Mouse (Mus musculus) spleen, adult 12 weeks (tissue): ENCODE results near the gene Ints1.
A peak's percentile ranks its signal among the peaks of the same experiment; 100 is the strongest.

Experiments used
- DNase-seq: peaks from one replicate; pipeline ENCODE4 v3.0.0; 2022; ENCODE audit warnings: low spot score

Ints1 gene

DNA sequence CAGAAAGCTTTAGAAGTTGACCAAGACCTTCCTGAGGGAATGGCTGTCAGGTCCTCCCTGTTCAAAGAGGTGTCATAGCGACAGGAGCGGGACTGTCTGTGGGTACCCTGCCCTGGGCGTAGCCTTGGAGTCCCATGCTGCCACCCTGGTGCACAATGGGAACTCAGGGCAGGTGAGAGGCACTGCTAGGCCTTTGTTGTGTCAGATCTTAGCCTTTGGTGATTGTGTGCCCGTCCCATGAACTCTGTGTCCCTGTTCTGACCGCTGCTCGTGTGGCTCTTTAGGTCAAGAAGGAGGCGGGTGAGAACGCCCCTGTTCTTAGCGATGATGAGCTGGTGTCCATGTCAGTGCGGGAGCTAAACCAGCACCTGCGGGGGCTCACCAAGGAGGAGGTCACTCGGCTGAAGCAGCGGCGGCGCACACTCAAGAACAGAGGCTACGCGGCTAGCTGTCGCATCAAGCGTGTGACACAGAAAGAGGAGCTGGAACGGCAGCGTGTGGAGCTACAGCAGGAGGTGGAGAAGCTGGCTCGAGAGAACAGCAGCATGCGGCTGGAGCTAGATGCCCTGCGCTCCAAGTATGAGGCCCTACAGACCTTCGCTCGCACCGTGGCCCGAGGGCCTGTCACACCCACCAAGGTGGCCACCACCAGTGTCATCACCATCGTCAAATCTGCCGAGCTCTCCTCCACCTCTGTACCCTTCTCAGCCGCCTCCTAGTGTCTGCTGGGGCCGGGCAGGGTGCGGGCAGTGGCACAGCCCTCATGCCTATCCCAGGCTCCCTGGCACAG, 24.5 kb upstream of the Ints1 start:
- no peak for DNase-seq

DNA sequence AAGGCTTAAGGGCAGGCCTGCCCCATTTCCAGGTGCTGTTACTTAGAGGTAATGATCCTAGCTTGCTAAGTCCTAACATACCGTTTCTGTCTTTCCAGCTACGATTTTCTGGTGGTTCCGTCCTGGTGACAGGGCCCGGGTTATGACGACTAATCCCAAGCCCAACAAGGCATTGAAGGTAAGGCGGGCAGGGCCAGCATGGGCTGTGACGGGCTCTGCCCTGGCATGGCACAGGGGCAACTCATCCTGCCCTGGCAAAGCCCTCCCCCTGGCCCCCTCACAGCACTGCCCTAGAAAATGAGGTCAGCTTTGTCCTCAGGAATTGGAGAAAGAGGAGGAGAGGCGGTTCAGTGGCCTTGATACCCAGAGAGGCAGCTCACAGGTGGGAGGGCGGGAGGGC, 23.6 kb upstream of the Ints1 start:
- no peak for DNase-seq

DNA sequence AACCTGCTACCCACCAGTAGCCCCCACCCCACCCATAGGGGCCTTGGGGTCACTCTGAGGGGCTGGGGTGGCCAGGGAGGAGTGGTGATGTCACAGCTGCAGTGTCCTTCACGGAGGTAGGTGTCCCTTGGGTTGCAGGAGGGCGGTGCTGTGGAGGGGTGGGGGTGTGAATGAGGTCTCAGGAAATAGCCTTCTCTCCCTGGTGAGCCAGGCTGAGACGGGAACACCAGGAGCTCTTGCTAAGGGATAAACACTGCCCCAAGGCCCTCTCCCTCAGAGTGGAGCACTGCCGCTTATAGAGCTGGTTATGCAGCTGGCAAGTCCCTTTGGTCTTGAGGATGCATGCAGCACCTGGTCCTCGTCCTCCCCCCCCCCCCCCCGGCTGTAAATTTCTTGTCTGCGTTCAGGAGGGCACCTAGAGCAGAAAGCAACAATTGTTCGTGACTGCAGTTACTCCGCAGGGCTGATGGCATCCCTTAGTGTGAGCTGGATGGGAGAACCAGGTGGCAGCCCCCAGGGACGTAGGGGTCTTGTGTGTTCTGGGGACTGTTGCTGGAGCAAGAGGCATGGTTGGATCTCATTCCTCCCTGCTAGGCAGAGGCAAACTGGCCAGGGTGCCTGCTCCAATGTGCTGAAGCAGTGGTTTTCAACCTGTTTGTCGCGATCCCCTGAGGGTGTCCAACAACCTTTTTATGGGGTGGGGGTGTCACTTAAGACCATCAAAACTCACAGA, 22.9 kb upstream of the Ints1 start:
- DNase-seq: no peak

DNA sequence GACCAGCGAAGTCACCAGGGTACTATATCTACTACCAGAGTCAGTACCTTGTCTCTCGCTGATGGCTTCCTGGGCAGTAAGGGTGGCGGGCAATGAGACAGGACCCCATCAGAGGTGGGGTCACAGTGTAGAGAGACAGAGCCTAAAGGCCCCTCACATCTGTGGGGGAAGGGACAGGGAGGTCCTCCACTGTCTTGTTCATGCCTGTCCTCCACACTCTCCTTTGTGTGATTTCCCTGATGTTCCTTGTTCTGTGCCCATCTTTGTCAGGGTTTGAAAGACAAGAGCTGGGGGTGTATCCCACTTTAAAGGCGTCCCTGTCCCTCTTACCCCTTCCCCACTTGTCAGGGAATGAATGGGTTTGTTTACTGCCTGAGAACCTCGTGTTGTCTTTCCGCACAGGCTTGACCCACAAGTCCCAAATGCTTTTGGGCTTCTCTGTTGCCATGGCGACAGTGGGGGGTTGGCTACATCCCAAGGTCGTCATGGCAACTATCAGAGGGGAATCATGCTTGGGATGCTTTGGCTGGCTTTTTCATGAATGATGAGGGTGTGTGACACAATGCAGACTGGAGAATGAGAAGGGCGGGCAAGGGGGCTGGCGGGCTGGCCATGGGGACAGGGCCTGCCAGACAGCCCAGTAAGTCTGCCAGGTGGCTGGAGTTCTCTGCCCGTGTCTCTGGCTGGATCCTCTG, 22.1 kb upstream of the Ints1 start:
- DNase-seq: no peak

DNA sequence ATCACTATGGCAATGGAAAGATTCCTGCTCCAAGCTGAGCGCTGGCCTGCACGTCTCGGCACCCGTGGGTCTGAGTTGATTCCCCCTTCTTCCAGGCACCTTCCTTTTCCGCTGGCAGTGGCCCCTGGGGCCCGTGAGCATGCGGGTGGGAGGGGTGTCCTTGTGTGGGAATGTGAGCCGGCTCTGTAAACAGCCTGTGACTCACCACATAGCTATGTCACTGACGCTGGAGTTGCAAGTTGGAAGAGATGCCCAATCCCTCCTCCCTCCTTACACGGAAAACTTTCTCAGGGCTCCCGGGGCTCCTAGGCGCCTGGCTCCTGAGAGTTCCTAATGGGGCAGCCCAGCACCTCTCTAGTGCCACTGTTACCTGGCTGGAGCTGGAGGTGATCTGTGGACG, 21.4 kb upstream of the Ints1 start:
- no peak for DNase-seq

DNA sequence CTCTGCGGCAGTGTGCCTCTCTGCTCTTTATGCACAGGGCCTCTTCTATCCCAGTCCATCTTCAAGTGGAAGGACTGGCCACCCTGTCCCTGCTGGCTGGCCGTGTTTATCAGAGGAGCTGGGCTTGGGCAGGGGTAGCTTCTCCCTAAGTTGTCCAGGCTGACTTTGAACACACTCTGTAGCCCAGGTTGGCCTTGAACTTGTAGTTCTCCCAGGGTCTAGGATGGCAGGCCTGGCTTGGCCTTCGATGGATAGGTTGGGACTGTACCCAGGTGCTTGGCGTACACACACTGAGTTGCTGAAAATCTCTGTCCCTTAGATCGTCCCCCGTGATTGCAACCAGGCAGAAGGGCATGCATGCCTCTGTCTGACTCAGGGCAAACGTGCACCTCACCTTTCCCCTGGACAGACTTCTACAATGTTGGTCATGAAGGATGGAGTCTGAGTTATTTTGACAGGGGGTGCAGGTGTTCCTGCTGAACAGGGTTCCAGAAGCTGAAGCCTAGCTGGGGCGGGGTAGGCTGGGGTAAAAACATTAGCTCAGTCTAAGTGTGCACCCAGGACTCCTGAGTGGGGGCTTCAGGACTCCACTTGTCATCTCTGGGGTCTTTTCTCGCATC, 20.6 kb upstream of the Ints1 start:
- DNase-seq: no peak

DNA sequence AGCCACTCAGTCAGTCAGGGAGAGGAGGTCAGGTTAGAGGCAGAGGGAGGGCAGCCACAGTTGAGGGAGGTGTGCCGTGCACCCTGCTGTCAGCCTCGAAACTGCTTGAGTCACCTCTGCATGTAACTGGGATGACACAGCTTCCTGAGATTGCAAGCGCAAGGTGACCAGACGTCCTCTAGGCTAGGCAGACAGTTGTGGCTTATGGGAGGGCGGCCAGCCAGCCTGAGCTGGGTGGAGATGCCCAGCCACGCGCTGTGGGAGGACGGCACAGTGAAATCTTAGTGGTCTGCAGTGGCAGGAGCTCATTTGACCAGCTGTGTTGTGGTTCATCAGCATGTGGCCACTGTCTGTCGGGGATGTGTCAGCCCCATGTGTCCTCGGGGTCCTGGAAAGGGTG, 19.5 kb upstream of the Ints1 start:
- no peak for DNase-seq

DNA sequence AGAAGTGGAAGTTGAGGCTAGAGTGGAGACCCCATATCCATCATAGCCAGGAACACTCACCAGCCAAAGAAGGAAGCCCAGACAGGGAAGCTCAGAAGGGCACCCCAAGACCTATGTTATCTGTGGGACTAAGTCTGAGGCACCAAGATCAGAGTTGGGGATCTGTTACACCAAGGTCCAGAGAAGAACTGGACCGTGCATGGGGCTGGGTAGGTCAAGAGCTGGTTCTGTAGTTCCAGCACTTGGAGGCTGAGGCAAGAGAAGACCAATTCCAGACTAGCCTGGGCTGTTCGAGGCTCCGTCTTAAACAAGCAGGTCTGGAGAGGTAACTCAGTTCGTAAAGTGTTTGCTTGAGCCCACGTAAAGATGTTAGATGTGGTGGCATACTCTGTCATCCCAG, 18.7 kb upstream of the Ints1 start:
- DNase-seq: no peak

DNA sequence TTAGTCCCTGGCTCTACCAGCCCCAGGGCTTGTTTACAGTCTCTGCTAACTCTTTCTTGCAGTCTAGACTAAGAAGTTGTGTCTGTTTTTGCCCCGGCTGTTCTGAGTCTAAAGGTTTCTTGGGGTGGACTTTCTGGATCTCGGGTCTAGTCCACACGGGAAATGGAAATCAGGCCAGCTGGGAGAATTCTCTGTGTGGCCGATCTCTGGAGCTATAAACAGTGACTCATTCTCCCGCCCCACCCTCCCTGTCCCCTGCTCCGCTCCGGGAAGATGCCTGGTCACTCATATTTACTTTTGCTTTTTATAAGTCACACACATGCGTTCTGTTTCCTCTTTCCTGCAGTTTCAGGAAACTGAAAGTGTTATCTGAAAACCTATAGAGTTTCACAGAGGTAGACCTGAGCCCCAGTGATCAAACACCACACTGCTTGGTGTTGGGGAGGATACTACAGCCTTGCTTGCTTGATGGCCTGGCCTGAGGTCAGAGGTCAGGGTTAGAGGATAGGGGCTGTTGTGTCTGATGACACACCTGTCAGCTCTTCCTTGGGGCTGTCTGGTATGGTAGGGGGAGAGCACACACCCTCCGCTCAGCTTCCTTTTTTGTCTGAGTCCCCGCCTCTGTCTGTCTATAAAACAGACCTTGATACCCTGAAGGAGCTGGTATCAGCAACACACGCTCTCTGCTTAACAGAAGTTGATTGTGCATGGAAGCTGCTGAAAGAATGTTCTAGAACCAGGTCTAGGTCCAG, 18.0 kb upstream of the Ints1 start:
- no peak for DNase-seq

DNA sequence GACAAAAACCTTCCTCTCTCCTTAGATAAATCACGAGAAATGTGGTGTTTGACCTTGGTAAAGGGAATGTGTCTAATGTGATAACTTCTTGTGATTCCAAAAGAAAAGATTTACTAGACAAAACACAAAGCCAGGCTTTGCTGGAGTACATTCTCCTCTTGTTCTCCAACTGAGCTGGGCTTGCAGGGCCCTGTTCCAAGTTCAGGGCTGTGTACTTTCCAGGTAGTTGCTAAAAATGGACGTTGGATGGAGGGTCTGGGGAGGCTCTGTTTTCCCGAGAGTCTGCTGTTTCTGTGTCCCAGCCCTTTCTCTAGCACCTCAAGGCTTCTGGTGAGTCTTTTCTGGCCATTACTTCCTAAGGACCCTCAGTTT, 17.5 kb upstream of the Ints1 start:
- no peak for DNase-seq

DNA sequence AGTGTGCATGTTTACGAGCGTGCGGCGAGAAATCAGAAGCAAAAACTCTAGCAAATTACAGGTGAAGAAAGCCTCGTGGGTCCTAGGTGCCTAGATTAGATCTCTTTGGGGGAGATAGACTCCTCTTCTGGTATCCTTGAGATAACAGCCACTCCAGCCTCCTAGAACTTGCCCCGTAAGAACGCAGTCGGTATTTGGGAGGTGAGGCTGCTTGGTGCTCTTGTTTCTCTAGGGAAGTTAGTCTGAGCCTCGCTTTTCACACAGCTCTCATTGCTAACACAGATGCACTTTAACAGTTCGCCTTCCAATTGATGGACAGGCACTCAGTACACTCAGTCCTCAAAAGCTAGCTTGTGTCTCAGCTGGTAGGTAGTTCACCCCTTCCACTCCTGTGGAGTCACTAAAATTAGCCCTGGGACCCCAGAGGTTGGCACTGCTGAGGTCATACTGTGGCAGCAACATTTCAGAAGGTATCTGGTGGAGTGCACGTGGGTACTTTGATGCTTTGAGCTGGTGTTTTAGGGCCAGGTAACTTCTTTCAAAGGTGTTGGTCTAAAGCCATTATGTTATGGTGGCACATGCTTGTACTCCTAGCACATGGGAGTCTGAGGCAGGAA, 16.8 kb upstream of the Ints1 start:
- no peak for DNase-seq

DNA sequence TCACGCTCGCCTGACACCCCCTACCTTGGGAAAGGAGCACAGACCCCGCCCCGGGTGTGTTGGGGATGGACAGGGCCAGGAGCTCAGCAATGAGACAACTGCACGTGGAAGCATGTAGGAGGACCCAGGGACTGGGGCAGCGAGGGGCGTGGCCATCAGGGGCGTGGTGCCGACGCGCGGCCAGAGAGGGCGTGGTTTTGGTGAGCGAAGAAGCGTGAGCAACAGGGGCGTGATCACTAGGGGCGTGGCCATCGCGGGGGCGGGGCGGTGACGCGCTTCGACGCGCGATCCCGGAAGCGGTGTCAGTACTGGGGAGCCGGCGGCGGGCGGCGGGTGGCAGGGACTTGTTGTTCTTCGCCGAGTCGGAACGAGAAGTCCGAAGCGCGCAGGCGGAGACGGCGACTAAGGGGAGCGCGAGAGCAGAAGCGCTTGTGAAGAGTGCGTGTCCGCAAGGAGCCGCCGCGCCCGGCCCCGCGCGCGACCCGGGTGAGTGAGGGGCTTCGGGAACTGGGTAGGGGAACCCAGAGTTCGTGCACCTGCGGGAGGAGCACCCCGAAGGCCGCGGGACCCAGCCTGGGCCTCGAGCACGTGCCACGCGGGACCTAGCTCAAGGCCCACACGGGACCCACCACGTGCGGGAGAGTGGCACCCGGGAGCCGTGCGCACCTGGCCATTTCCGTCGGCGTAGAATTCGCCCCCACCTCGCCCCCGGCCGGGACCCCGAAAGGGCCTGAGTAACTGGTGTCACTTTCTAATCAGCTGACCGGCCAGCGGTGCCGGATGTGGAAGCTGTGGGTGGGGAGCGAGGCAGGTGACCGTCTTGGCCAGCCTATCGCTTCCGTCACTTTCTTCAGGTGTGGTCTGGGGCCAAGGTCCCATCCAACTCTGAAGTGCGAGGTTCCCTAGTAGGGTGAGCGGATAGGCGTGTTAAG, 16.0 kb upstream of the Ints1 start, which contains the start of gene Mafk:
Mafk (plus strand) TSS at position 287 of the 932 bp plus-strand sequence.
- DNase-seq: peak; percentile 99

DNA sequence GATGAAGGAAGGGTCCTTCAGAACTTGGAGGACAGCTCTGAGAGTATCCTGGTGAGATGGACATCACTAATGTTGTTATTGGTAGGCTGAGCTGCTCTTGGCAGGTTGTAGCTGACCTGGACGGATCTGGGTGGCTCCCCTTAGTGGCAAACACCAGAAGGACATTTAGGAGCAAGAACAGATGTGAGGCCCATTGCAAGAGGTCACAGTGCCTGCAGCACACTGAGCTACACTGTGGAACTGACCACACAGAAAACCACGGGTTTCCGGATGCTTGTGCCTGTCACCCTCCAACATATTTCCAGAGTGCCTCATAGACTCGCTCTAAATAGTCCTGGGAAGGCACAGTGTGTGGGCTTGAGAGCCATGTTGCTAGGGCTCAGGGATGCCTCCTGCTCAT, 14.0 kb upstream of the Ints1 start:
- no peak for DNase-seq

DNA sequence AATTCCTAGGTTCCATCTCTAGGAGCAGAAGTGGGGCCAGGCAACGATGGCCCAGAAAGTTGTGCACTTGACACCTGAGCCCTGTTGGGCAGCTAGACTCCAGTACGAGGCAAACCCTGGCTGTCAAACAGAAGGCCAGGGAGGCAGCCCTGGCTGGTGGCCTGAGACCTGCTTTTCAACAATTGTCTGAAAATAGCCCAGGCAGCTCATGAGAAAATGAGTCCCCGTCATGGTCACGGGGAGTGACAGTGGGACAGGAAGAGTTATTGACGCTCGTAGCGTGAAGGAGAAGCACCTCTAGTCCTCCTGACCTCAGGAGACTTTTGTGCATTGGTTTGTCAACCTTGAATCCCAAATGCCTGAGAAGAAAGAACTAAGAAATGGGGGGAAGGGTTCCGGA, 5.9 kb upstream of the Ints1 start:
- DNase-seq: no peak

DNA sequence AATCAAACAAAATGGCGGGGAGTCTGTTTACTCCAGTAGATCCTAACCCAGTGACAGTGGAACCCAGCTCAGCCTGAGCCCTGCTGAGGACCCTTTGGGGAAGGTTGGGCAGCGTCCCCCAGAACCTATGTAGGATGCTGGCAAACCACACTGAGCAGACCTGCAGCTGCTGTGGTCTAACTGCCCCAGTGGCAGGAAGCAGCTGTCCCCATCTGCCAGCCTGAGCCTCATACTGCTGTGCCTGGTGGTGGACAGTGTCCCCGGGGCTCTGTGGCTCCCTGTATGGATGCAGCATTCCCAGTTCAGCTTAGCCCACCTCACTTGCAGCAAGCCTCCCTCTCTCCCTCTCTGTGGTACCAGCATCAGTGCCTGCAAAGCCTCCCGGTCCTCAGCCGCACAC, 1.5 kb upstream of the Ints1 start:
- no peak for DNase-seq

DNA sequence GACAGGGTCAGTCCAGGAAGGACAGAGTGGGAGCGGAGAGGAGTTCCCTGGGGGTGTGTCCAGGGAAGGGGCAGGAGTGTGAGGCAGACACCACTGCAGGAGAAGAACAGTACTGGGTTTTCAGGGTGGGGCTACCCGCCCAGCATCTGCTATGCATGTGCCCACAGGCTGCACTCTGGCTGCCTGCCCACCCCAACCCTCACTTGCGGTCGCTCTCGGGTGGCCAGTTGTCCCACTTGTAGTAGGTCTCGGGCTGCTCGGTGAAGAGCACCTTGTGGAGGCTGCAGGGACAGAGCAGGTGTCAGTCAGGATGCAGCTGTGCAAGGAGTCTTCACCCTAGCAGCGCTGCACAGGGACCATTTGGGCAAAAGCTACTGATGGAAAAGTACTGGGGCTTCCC, 7.3 kb downstream of the Ints1 start:
- DNase-seq: no peak

DNA sequence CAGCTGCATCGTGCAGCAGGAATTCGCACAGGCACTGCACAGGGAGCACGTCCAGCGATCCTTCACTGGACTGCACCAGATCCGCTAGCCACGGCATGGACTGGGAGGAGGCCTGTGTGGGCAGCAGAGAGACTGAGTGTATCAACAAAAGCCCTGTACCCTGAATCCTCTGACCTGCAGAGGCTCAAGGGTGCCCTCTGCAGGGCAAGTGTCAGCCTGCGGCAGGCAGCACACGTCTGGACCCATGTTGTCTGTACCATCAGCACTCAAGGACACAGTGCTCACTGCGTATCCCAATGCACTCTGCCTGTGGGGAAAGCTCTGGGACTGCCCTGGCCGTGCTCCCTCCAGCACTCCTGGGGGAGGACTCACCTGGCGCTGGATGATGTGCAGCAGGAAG, 11.2 kb downstream of the Ints1 start:
- no peak for DNase-seq

DNA sequence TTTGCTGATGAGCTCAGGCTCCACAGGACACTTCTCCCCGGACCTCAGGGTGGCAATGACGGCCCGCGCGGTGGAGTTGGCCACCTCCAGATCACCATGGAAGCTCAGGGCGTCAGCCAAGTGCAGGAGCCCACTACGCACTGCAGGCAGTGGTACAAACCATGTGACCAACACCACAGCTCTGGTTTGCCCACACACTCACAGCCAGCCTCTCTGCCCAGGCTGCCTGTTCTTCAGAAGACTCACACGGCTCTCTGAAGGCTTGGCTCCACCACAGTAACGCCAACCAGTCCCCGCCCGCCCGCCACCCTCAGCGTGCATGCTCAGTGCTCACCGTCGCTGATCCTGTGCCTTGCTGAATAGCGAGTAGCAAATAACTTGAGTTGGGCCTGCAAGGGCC, 17.4 kb downstream of the Ints1 start:
- DNase-seq: no peak

DNA sequence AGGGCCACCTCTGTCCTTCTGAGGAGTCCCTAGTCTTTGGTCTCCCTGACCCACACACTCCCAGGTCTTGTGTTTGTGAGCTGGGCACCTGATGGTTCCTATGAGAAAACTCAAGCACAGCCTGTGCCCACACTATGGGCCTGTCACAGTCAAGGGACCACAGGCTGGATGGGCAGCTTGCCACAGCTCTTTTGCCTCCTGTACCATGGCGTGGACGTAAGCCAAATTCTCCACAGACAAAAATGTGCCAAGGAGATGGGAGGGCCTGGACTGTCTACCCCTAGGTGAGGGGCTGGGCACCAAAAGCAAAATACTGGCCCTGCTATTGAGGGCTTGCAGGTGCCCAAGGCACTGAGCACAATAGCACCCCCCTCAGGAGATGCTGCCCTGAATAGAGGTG, 18.9 kb downstream of the Ints1 start:
- DNase-seq: no peak

DNA sequence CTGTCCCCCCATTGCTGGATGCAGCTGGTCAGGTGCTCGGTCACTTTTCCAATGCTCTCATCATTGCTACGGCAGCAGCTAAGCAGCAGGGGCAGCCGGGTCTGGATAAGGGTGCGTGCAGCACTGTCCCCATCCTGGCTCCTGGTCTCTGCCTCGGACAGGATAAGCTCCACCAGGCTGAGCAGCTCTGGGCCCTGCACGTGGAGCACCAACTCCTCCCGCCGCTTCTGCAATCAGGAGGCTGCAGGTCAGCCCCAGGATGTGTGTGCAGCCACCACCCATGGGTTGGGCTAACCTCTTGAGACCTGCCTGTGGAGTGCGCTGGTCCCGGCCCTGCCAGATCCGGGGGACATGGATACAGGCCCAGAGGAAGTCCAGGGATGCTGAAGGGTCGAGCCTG, 19.3 kb downstream of the Ints1 start:
- no peak for DNase-seq
